Mouse (Mus musculus): ENCODE measurements around the gene Olfr56. TPM values are rescaled to one million over a fixed set of nuclear protein-coding genes. Genes with fewer than 3 reads are reported as not detected.

Olfr56 gene
- polyA plus RNA-seq, 1 experiment, result 0.75 TPM

DNA sequence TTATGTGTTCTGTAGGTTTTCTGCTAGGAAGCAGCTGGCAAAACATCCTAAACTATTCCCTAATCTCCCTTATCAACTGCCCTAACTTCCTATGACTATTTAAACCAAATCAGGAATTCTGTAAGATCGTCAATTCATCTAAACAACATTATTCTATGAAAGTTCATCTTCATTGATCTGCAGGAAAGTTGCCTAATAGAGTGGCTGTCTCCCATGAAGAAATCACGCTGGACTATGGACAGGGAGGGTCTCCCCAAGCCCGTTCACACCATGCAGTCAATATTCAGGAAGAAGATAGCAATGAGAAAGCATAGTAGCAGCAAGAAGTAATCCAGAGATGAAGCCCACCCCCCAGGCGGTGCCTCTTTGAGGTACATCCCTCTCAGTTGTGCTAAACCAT is 112.5 kb downstream of the Olfr56 start:
- Histone ChIP-seq H3K4me3 (ENCODE audit: control insufficient read depth, insufficient read depth, low read length) (no peak overlapping the region), H3K36me3 (ENCODE audit: control insufficient read depth, insufficient read depth, low read length) (peaks cover 15% of the 10 kb centered on the region), H3K27ac (ENCODE audit: control insufficient read depth, insufficient read depth, low read length) (peak overlapping the region; percentile 31; the same call in 1 of the 2 replicates), H3K27me3 (ENCODE audit: control insufficient read depth, insufficient read depth, low read length) (no peaks in the 10 kb centered on the region), H3K4me1 (replicated peaks; ENCODE audit: control insufficient read depth, insufficient read depth, low read length) (peaks cover 30% of the 10 kb centered on the region)
- WGBS, result 89% methylated on average over 4 of the region's 4 CpGs
- no peak for DNase-seq
- no peak for TF ChIP-seq CTCF (IDR thresholded peaks at IDR 0.05; ENCODE audit: borderline replicate concordance, control insufficient read depth, extremely low read depth, insufficient read depth, low read length, poor library complexity)
- no peak for TF ChIP-seq POLR2A (IDR thresholded peaks at IDR 0.05; ENCODE audit: control insufficient read depth, extremely low read depth, insufficient read depth, low read length, poor library complexity)

DNA sequence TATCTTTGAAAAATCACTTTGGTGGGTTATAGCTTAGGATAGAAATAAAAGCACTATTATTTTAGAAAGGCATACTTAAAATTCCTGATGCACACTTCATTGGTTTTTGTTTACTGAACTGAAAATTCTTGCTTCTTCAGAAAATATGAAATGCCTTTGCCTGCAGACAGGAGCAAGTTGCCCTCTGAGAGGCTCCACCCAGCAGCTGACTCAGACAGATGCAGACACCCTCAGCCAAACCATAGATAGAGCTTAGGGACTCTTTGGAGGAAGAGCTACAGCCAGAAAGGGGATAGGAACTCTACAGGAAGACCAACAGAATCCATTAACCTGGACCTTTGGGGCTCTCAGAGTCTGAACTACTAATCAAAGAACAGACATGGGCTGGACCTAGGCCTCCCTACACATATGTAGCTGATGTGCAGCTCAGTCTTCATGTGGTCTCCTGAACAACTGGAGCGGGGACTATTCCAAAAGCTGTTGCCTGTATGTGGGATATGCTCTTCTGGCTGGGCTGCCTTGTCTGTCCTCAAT is 113.4 kb downstream of the Olfr56 start:
- H3K4me1 ChIP-seq (replicated peaks; ENCODE audit: control insufficient read depth, insufficient read depth, low read length), result peaks cover 26% of the 10 kb centered on the region
- no peak for DNase-seq
- H3K27ac ChIP-seq (ENCODE audit: control insufficient read depth, insufficient read depth, low read length), result peak overlapping the region; percentile 94

DNA sequence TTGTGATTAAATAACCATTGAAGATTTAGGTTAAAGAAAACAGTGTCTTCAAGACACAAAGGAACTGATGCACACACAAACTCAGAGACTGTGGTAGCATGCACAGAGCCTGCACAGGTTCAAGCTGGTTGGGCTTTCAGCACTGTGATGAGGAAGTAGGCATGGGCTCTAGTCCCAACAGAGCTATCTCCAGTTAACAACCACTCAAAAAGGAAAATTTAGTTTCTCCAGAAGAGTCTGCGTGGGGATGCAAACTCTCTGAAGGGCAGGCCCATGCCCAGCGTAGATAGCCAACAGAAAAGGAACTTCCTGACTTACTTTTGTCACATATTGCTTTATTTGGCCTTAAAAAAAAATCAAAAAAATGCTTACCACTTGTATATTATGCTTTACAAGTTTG is 114.1 kb downstream of the Olfr56 start:
- no peak for TF ChIP-seq POLR2A (IDR thresholded peaks at IDR 0.05; ENCODE audit: control insufficient read depth, extremely low read depth, insufficient read depth, low read length, poor library complexity)
- TF ChIP-seq CTCF (IDR thresholded peaks at IDR 0.05; ENCODE audit: borderline replicate concordance, control insufficient read depth, extremely low read depth, insufficient read depth, low read length, poor library complexity), result no peak
- H3K27ac ChIP-seq (ENCODE audit: control insufficient read depth, insufficient read depth, low read length), result peak overlapping the region; percentile 94
- no peak for DNase-seq
- no peaks in the 10 kb centered on the region for H3K27me3 ChIP-seq (ENCODE audit: control insufficient read depth, insufficient read depth, low read length)
- peaks cover 19% of the 10 kb centered on the region for H3K36me3 ChIP-seq (ENCODE audit: control insufficient read depth, insufficient read depth, low read length)
- 46% methylated on average over 2 of the region's 2 CpGs for WGBS
- H3K4me3 ChIP-seq (ENCODE audit: control insufficient read depth, insufficient read depth, low read length), result no peak overlapping the region
- H3K4me1 ChIP-seq (replicated peaks; ENCODE audit: control insufficient read depth, insufficient read depth, low read length), result peaks cover 26% of the 10 kb centered on the region

More for the DNA sequence above, 113.4 kb downstream of the Olfr56 start:
- Histone ChIP-seq H3K36me3 (ENCODE audit: control insufficient read depth, insufficient read depth, low read length) (peaks cover 19% of the 10 kb centered on the region), H3K27me3 (ENCODE audit: control insufficient read depth, insufficient read depth, low read length) (no peaks in the 10 kb centered on the region), H3K4me3 (ENCODE audit: control insufficient read depth, insufficient read depth, low read length) (no peak overlapping the region)
- WGBS, result 88% methylated on average over 1 of the region's 1 CpGs
- no peak for TF ChIP-seq CTCF (IDR thresholded peaks at IDR 0.05; ENCODE audit: borderline replicate concordance, control insufficient read depth, extremely low read depth, insufficient read depth, low read length, poor library complexity)
- TF ChIP-seq POLR2A (IDR thresholded peaks at IDR 0.05; ENCODE audit: control insufficient read depth, extremely low read depth, insufficient read depth, low read length, poor library complexity), result no peak

GRCm38 (mm10) chr11:49093861-49094660 is 115.4 kb downstream of the Olfr56 start:
- peaks cover 24% of the 10 kb centered on the region for H3K4me1 ChIP-seq (replicated peaks; ENCODE audit: control insufficient read depth, insufficient read depth, low read length)
- DNase-seq, result peak; percentile 62
- peaks cover 19% of the 10 kb centered on the region for H3K36me3 ChIP-seq (ENCODE audit: control insufficient read depth, insufficient read depth, low read length)
- no peaks in the 10 kb centered on the region for H3K27me3 ChIP-seq (ENCODE audit: control insufficient read depth, insufficient read depth, low read length)
- TF ChIP-seq POLR2A (IDR thresholded peaks at IDR 0.05; ENCODE audit: control insufficient read depth, extremely low read depth, insufficient read depth, low read length, poor library complexity) (no peak), CTCF (IDR thresholded peaks at IDR 0.05; ENCODE audit: borderline replicate concordance, control insufficient read depth, extremely low read depth, insufficient read depth, low read length, poor library complexity) (no peak)
- no peak overlapping the region; the same call in 1 of the 2 replicates for H3K4me3 ChIP-seq (ENCODE audit: control insufficient read depth, insufficient read depth, low read length)
- peak overlapping the region; percentile 99 for H3K27ac ChIP-seq (ENCODE audit: control insufficient read depth, insufficient read depth, low read length)
- 37% methylated on average over 6 of the region's 6 CpGs for WGBS

- H3K27ac ChIP-seq (ENCODE audit: control insufficient read depth, insufficient read depth, low read length), result peak overlapping the region; percentile 68
- peaks cover 28% of the 10 kb centered on the region for H3K4me1 ChIP-seq (replicated peaks; ENCODE audit: control insufficient read depth, insufficient read depth, low read length)
- peaks cover 19% of the 10 kb centered on the region for H3K36me3 ChIP-seq (ENCODE audit: control insufficient read depth, insufficient read depth, low read length)
- no peak overlapping the region for H3K4me3 ChIP-seq (ENCODE audit: control insufficient read depth, insufficient read depth, low read length)
- DNase-seq, result no peak
- H3K27me3 ChIP-seq (ENCODE audit: control insufficient read depth, insufficient read depth, low read length), result no peaks in the 10 kb centered on the region
- no peak for TF ChIP-seq CTCF (IDR thresholded peaks at IDR 0.05; ENCODE audit: borderline replicate concordance, control insufficient read depth, extremely low read depth, insufficient read depth, low read length, poor library complexity)
- no peak for TF ChIP-seq POLR2A (IDR thresholded peaks at IDR 0.05; ENCODE audit: control insufficient read depth, extremely low read depth, insufficient read depth, low read length, poor library complexity)
- WGBS, result 98% methylated on average over 4 of the region's 4 CpGs
These were observed 116.7 kb downstream of the Olfr56 start for GRCm38 (mm10) chr11:49095367-49095766.

- 77% methylated on average over 3 of the region's 3 CpGs for WGBS
- H3K36me3 ChIP-seq (ENCODE audit: control insufficient read depth, insufficient read depth, low read length), result peaks cover 11% of the 10 kb centered on the region
These were observed 121.7 kb downstream of the Olfr56 start for GRCm38 (mm10) chr11:49100409-49100808.

More at GRCm38 (mm10) chr11:49100409-49100808, 121.7 kb downstream of the Olfr56 start:
- Histone ChIP-seq H3K27me3 (ENCODE audit: control insufficient read depth, insufficient read depth, low read length) (no peaks in the 10 kb centered on the region), H3K4me3 (ENCODE audit: control insufficient read depth, insufficient read depth, low read length) (no peak overlapping the region), H3K4me1 (replicated peaks; ENCODE audit: control insufficient read depth, insufficient read depth, low read length) (peaks cover 29% of the 10 kb centered on the region), H3K27ac (ENCODE audit: control insufficient read depth, insufficient read depth, low read length) (peak overlapping the region; percentile 71; the same call in 1 of the 2 replicates)
- no peak for TF ChIP-seq POLR2A (IDR thresholded peaks at IDR 0.05; ENCODE audit: control insufficient read depth, extremely low read depth, insufficient read depth, low read length, poor library complexity)
- no peak for TF ChIP-seq CTCF (IDR thresholded peaks at IDR 0.05; ENCODE audit: borderline replicate concordance, control insufficient read depth, extremely low read depth, insufficient read depth, low read length, poor library complexity)
- DNase-seq, result no peak
